Mouse (Mus musculus): Measurements from ENCODE around the gene Tbc1d9.

DNA sequence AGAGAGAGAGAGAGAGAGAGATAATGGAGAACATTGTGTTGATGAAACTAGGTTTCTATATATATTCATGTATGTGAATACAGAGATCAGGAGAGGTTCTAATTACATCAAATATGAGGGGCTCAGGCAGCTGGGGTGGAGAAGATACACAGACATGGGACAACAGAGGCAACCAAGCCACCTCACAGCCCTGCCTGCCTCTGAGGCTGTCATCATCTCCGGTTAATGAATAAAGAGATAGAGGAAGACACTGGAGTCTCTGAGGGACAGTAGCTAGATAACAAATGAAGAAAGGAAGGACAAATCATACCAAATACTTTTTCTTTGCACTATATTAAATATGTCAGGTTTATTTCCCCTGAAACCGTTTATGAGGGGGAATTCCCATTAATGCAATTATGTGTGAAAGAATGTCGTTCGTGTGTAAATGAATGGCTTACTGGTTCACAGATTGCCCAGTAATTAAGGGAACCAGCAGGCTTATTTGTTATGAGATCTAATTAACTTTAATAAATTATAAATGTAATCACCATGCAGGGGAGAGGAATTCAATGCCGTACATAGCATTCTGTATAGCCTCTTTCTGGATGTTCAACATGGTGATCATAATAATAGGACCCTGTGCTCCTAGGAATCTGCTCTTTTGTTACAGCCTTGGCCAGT is 59.7 kb downstream of the Tbc1d9 start:
- TF ChIP-seq CTCF (IDR thresholded peaks at IDR 0.05; ENCODE audit: borderline replicate concordance, control insufficient read depth, extremely low read depth, insufficient read depth, low read length, poor library complexity) (no peak), POLR2A (IDR thresholded peaks at IDR 0.05; ENCODE audit: control insufficient read depth, extremely low read depth, insufficient read depth, low read length, poor library complexity) (no peak)

All from thymus, adult 2 months (tissue).